In the genomic region with DNA sequence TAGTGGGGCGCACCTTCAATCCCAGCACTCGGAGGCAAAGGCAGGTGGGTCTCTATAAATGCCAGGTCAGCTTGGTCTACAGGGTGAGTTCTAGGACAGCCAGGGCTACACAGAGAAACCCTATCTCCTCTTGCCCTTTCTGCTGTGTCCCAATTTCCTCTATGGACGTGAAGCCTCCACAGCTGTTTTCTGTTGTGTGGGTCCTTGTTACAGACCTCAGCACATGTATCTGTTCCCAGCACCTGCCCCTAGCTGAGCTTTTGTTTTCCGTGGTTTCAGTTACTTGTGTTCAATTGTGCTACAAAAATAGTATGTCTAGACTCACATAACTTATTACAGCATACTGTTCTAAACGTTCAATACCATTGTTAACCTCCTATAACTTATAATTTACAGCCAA, we compare ENCODE assay signal across 29 mouse cellular contexts.
"Had no signal": no experiment of that assay in that cellular context is flagged by ENCODE, and none has a peak within 500 bp of the region (broad histone marks: within the 10 kb centered on the region; RNA-seq: fewer than 3 reads in every experiment).

No protein-coding gene starts in this region.

- H3K36me3 ChIP-seq: intestine, embryonic 15.5 days had no signal

- H3K27me3 ChIP-seq: heart, embryonic 12.5 days; heart, embryonic 13.5 days; heart, embryonic 15.5 days; hindbrain, embryonic 12.5 days; hindbrain, embryonic 13.5 days; hindbrain, embryonic 15.5 days; intestine, embryonic 15.5 days; kidney, embryonic 15.5 days had no signal

- H3K4me2 ChIP-seq: heart, embryonic 11.5 days; heart, embryonic 12.5 days; heart, embryonic 13.5 days; heart, embryonic 15.5 days; hindbrain, embryonic 12.5 days; hindbrain, embryonic 13.5 days; hindbrain, embryonic 14.5 days; hindbrain, embryonic 15.5 days; intestine, embryonic 15.5 days; kidney, embryonic 15.5 days had no signal

- DNase-seq: heart, postnatal 10 days; heart, postnatal 14 days; heart, postnatal 36 days; heart, postnatal 4 days; kidney, adult 18-20 months; kidney, adult 2 months; kidney, adult 8-10 months; kidney, adult 9 months; kidney, postnatal 10 days; kidney, postnatal 14 days; kidney, postnatal 25 days; kidney, postnatal 36 days; kidney, postnatal 4 days; layer of hippocampus, adult 9-11 months; layer of hippocampus, postnatal 36 days had no signal

- H3K4me3 ChIP-seq: heart, embryonic 10.5 days; heart, embryonic 12.5 days; heart, embryonic 13.5 days; heart, embryonic 15.5 days; hindbrain, embryonic 10.5 days; hindbrain, embryonic 12.5 days; hindbrain, embryonic 13.5 days; hindbrain, embryonic 15.5 days; intestine, embryonic 15.5 days; kidney, embryonic 15.5 days; layer of hippocampus, adult 2 months; left cerebral cortex, adult 2 months had no signal
